Mouse (Mus musculus) sigmoid colon, adult 10 weeks (tissue): ENCODE data around the gene Olfr350. TPM values are rescaled to one million over a fixed set of nuclear protein-coding genes. Genes with fewer than 3 reads are reported as not detected.

Source experiments
- polyA plus RNA-seq: library from polyadenylated mRNA; stranded (reverse); fragments of 350-450 nt; fragmentation: Illumina TruSeq; extraction: RNeasy Lipid Tissue Mini Kit (QIAGEN cat#74804); gene quantifications from one replicate; pipeline ENCODE4 v1.2.3, GENCODE M21; 2014; ENCODE audit warnings: low read depth, low replicate concordance

Gene Olfr350
- not detected for polyA plus RNA-seq

GRCm38 (mm10) chr2:36846010-36846409, at the start of gene Olfr350:
Olfr350 (plus strand) TSS chr2:36846310.

GRCm38 (mm10) chr2:36816932-36817331, 29.2 kb upstream of the Olfr350 start, which contains the start of gene Olfr3:
Olfr3 (minus strand) TSS chr2:36817032.

GRCm38 (mm10) chr2:36862560-36862959, 16.4 kb downstream of the Olfr350 start, which contains the start of gene Olfr351:
Olfr351 (minus strand) TSS chr2:36862660.

GRCm38 (mm10) chr2:36868160-36868559, 22.1 kb downstream of the Olfr350 start, which contains the start of gene Olfr352:
Olfr352 (plus strand) TSS chr2:36868460.

GRCm38 (mm10) chr2:36892836-36893235, 46.7 kb downstream of the Olfr350 start, which contains the start of gene Olfr353:
Olfr353 (minus strand) TSS chr2:36892936.

Other genes with a start within 250 kb of the Olfr350 start
- gene Olfr345, start 206.3 kb upstream of the Olfr350 start, polyA plus RNA-seq: not detected
- not detected for gene Olfr346, start 160.5 kb upstream of the Olfr350 start, polyA plus RNA-seq
- not detected for gene Olfr347, start 114.4 kb upstream of the Olfr350 start, polyA plus RNA-seq
- gene Olfr348, start 62.0 kb upstream of the Olfr350 start, polyA plus RNA-seq: not detected
- not detected for gene Olfr50, start 55.8 kb upstream of the Olfr350 start, polyA plus RNA-seq
- gene Olfr3, start 29.3 kb upstream of the Olfr350 start, polyA plus RNA-seq: not detected
- gene Olfr351, start 16.4 kb downstream of the Olfr350 start, polyA plus RNA-seq: not detected
- not detected for gene Olfr352, start 22.1 kb downstream of the Olfr350 start, polyA plus RNA-seq
- gene Olfr353, start 46.6 kb downstream of the Olfr350 start, polyA plus RNA-seq: not detected
- not detected for gene Olfr354, start 59.4 kb downstream of the Olfr350 start, polyA plus RNA-seq
- gene Olfr355, start 82.6 kb downstream of the Olfr350 start, polyA plus RNA-seq: not detected
- not detected for gene Olfr356, start 90.8 kb downstream of the Olfr350 start, polyA plus RNA-seq
- not detected for gene Olfr357, start 147.5 kb downstream of the Olfr350 start, polyA plus RNA-seq
- not detected for gene Olfr358, start 163.0 kb downstream of the Olfr350 start, polyA plus RNA-seq
- not detected for gene Olfr360, start 219.4 kb downstream of the Olfr350 start, polyA plus RNA-seq
- not detected for gene Olfr361, start 243.0 kb downstream of the Olfr350 start, polyA plus RNA-seq